Mouse (Mus musculus) hindbrain, embryonic 13.5 days (tissue): ENCODE data around the gene Tfap2a. TPM values are rescaled to one million over a fixed set of nuclear protein-coding genes. Genes with fewer than 3 reads are reported as not detected.

Source experiments
- ATAC-seq: fragments of 200-750 bp; cut with Nextera tagmentation; 2 replicates; pipeline ENCODE4 v1.8.0; 2017; ENCODE audit warnings: moderate TSS enrichment; ENCODE audit not compliant: low FRiP score
- H3K27ac ChIP-seq: fragments of 300-500 bp; sonication (generic); 2 replicates; pipeline ENCODE4 v1.5.1; 2015; ENCODE audit warnings: inconsistent platforms, mild to moderate bottlenecking, moderate library complexity
- H3K27me3 ChIP-seq: fragments of 300-500 bp; sonication (generic); 2 replicates; pipeline ENCODE4 v1.6.1; 2015; ENCODE audit warnings: mild to moderate bottlenecking, inconsistent platforms
- H3K36me3 ChIP-seq: fragments of 300-500 bp; sonication (generic); 2 replicates; pipeline ENCODE4 v1.6.1; 2015; ENCODE audit warnings: mild to moderate bottlenecking, inconsistent platforms
- H3K4me1 ChIP-seq: fragments of 300-500 bp; sonication (generic); replicated peaks from 2 replicates; pipeline ENCODE4 v1.6.1; 2015; ENCODE audit warnings: inconsistent platforms
- H3K4me2 ChIP-seq: fragments of 300-500 bp; sonication (generic); 2 replicates; pipeline ENCODE4 v1.6.1; 2015; ENCODE audit warnings: inconsistent platforms, mild to moderate bottlenecking, moderate library complexity
- H3K4me3 ChIP-seq: fragments of 300-500 bp; sonication (generic); 2 replicates; pipeline ENCODE4 v1.5.1; 2015; ENCODE audit warnings: mild to moderate bottlenecking, inconsistent platforms
- H3K9ac ChIP-seq: fragments of 300-500 bp; sonication (generic); 2 replicates; pipeline ENCODE4 v1.6.1; 2015; ENCODE audit warnings: mild to moderate bottlenecking, inconsistent platforms
- H3K9me3 ChIP-seq: fragments of 300-500 bp; sonication (generic); 2 replicates; pipeline ENCODE4 v1.6.1; 2016; ENCODE audit warnings: inconsistent platforms
- WGBS: fragments of 180-500 bp; shearing (Covaris S2); methylation state at CpG from one replicate; pipeline ENCODE4 v1.1.7; 2015; 5-methylcytosine and 5-hydroxymethylcytosine counted together
- polyA plus RNA-seq: library from polyadenylated mRNA; unstranded; fragments of >200 nt; fragmentation: Nextera tagmentation; extraction: Ambion mirVana; gene quantifications from 2 replicates; pipeline ENCODE4 v1.2.1, GENCODE M21; 2015

The Tfap2a gene
- polyA plus RNA-seq, 1 experiment from 2014 or later: 22.9 TPM

- Histone ChIP-seq H3K9ac (peak overlapping the region; percentile 90), H3K27ac (peak overlapping the region; percentile 97), H3K4me1 (peaks cover 43% of the 10 kb centered on the region), H3K4me3 (peak overlapping the region; percentile 54), H3K4me2 (peak overlapping the region; percentile 59), H3K27me3 (peaks cover 76% of the 10 kb centered on the region), H3K9me3 (no peaks in the 10 kb centered on the region), H3K36me3 (no peaks in the 10 kb centered on the region)
- 1% methylated on average over 11 of the region's 11 CpGs for WGBS
- ATAC-seq: no peak
These were observed 6.1 kb downstream of the Tfap2a start for GRCm38 (mm10) chr13:40732085-40732484.

GRCm38 (mm10) chr13:40731179-40731841 lies 6.9 kb downstream of the Tfap2a start:
- Histone ChIP-seq H3K4me1 (peaks cover 43% of the 10 kb centered on the region), H3K9ac (peak overlapping the region; percentile 90), H3K4me2 (peak overlapping the region; percentile 59), H3K27me3 (peaks cover 73% of the 10 kb centered on the region), H3K9me3 (no peaks in the 10 kb centered on the region), H3K27ac (peak overlapping the region; percentile 97), H3K36me3 (no peaks in the 10 kb centered on the region), H3K4me3 (peak overlapping the region; percentile 54)
- 0% methylated on average over 73 of the region's 74 CpGs for WGBS
- ATAC-seq: peak; percentile 13

- peaks cover 39% of the 10 kb centered on the region for H3K4me1 ChIP-seq
- 0% methylated on average over 39 of the region's 41 CpGs for WGBS
- H3K36me3 ChIP-seq: no peaks in the 10 kb centered on the region
- H3K27me3 ChIP-seq: peaks cover 72% of the 10 kb centered on the region
- peak; percentile 78 for ATAC-seq
- H3K9me3 ChIP-seq: no peaks in the 10 kb centered on the region
- peak overlapping the region; percentile 54 for H3K4me3 ChIP-seq
- H3K27ac ChIP-seq: peak overlapping the region; percentile 97
- peak overlapping the region; percentile 59 for H3K4me2 ChIP-seq
- peak overlapping the region; percentile 90 for H3K9ac ChIP-seq
These were observed 7.5 kb downstream of the Tfap2a start for GRCm38 (mm10) chr13:40730651-40731178.

- peak overlapping the region; percentile 97 for H3K27ac ChIP-seq
- H3K9me3 ChIP-seq: no peaks in the 10 kb centered on the region
- H3K36me3 ChIP-seq: no peaks in the 10 kb centered on the region
- H3K4me3 ChIP-seq: peak overlapping the region; percentile 54
- ATAC-seq: no peak
- peak overlapping the region; percentile 59 for H3K4me2 ChIP-seq
- WGBS: under 1% methylated on average over 52 of the region's 52 CpGs
- H3K4me1 ChIP-seq: peaks cover 36% of the 10 kb centered on the region
- peak overlapping the region; percentile 90 for H3K9ac ChIP-seq
- peaks cover 72% of the 10 kb centered on the region for H3K27me3 ChIP-seq
These were observed 8.4 kb downstream of the Tfap2a start for GRCm38 (mm10) chr13:40729592-40730431.

GRCm38 (mm10) chr13:40729037-40729436 lies 9.1 kb downstream of the Tfap2a start:
- Histone ChIP-seq H3K27me3 (peaks cover 70% of the 10 kb centered on the region), H3K27ac (peak overlapping the region; percentile 97), H3K4me3 (peak overlapping the region; percentile 54), H3K9me3 (no peaks in the 10 kb centered on the region), H3K36me3 (no peaks in the 10 kb centered on the region), H3K4me2 (peak overlapping the region; percentile 59), H3K9ac (peak overlapping the region; percentile 90), H3K4me1 (peaks cover 29% of the 10 kb centered on the region)
- WGBS: 2% methylated on average over 13 of the region's 13 CpGs
- ATAC-seq: no peak

- peaks cover 71% of the 10 kb centered on the region for H3K27me3 ChIP-seq
- H3K4me1 ChIP-seq: peaks cover 27% of the 10 kb centered on the region
- H3K36me3 ChIP-seq: no peaks in the 10 kb centered on the region
- peak overlapping the region; percentile 97 for H3K27ac ChIP-seq
- H3K4me3 ChIP-seq: peak overlapping the region; percentile 54
- no peak; the same call in 1 of the 2 replicates for ATAC-seq
- under 1% methylated on average over 15 of the region's 15 CpGs for WGBS
- H3K4me2 ChIP-seq: peak overlapping the region; percentile 59
- H3K9ac ChIP-seq: peak overlapping the region; percentile 90
- no peaks in the 10 kb centered on the region for H3K9me3 ChIP-seq
These were observed 9.6 kb downstream of the Tfap2a start for GRCm38 (mm10) chr13:40728626-40728990.

DNA sequence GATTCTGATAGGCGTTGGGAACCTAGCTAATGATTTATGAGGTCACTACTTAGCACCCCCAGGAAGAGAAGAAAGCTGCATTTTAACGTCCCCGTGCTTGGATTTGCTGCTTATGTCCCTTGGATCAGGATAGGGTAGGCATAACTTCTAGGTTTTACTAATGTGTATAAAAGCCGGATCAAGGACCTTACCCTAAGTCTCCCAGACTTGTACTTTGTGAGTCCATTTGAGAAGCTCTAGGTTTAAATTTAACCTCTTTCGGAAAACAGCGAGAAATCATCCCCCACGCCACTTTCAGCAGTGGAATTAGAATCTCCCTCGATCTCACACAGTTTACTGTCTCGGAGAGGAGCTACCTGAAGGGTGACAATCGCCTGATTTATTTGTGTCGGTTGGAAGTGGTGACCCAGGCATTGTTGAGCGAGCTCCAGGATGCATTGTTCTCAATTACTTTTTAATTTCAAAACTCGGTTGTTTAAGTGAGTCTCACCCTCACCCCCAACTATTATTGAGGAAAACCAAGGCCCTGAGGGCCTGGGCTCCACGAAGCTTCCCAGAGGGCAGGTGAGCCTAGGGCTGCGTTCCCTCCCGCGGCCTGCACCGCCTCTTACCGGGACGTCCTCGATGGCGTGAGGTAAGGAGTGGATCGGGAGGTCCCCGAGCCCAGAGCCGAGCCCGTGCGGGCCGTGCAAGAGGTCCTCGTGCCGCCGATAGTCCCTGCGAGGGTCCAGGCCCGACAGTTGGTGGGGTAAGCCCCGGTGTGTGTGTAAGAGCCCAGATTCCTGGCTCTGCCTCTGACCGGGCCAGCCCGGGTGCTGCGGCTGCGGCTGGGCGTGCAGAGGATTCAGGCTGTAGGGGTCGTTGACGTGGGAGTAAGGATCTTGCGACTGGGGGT lies 10.2 kb downstream of the Tfap2a start:
- peaks cover 71% of the 10 kb centered on the region for H3K27me3 ChIP-seq
- H3K27ac ChIP-seq: peak overlapping the region; percentile 97
- peaks cover 26% of the 10 kb centered on the region for H3K4me1 ChIP-seq
- H3K9ac ChIP-seq: peak overlapping the region; percentile 90
- no peaks in the 10 kb centered on the region for H3K36me3 ChIP-seq
- no peaks in the 10 kb centered on the region for H3K9me3 ChIP-seq
- under 1% methylated on average over 42 of the region's 42 CpGs for WGBS
- no peak; the same call in 1 of the 2 replicates for ATAC-seq
- peak overlapping the region; percentile 54 for H3K4me3 ChIP-seq
- H3K4me2 ChIP-seq: peak overlapping the region; percentile 59

GRCm38 (mm10) chr13:40725924-40726323 lies 12.3 kb downstream of the Tfap2a start:
- Histone ChIP-seq H3K9ac (peak overlapping the region; percentile 64), H3K9me3 (no peaks in the 10 kb centered on the region), H3K4me2 (peak overlapping the region; percentile 78), H3K36me3 (no peaks in the 10 kb centered on the region), H3K27me3 (peaks cover 60% of the 10 kb centered on the region), H3K4me3 (peak overlapping the region; percentile 52), H3K27ac (peak overlapping the region; percentile 74), H3K4me1 (peaks cover 19% of the 10 kb centered on the region)
- ATAC-seq: no peak
- 3% methylated on average over 7 of the region's 7 CpGs for WGBS

- peak overlapping the region; percentile 91 for H3K27ac ChIP-seq
- peaks cover 79% of the 10 kb centered on the region for H3K27me3 ChIP-seq
- H3K4me2 ChIP-seq: peak overlapping the region; percentile 78
- no peaks in the 10 kb centered on the region for H3K9me3 ChIP-seq
- WGBS: 7% methylated on average over 5 of the region's 5 CpGs
- peak overlapping the region; percentile 52 for H3K4me3 ChIP-seq
- H3K9ac ChIP-seq: peak overlapping the region; percentile 74
- H3K36me3 ChIP-seq: no peaks in the 10 kb centered on the region
- H3K4me1 ChIP-seq: peaks cover 18% of the 10 kb centered on the region
- ATAC-seq: no peak
These were observed 14.6 kb downstream of the Tfap2a start for GRCm38 (mm10) chr13:40723598-40723920.

DNA sequence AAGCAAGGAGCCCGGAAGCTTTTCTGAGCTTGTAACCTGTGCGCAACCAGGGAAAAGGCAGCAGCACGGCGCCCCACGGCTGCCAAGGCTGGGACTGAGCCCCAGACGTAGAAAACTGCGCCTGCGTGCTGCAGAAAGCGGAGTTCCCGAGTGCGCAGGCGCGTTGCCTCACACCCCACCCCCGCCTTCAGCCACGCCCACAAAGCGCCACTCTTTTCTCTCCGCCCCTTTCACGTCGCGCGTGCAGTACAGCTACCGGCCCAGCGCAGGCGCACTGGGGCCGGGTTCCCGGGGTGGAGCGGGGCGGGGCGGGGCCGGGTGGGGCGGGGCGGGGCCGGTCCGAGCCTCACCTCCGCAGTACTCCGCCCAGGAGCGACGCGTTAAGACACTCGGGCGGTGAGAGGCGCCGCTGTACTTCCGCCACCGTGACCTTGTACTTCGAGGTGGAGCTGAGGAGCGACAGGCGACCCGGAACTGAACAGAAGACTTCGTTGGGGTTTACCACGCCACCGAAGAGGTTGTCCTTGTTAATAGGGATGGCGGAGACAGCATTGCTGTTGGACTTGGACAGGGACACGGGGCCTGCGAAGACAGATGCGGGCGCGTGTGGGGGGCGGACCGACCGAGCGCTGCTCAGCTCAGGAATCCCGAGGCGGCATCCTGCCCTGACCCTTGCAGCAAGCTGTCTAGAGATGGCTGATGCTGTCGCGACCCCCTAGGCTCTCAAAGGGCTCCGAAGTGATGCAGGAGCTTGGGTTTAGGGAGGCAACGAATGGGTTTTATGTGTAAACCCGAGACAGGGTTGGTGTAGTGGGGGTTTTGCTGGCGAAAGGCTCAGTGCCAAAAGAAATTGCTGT lies 15.2 kb downstream of the Tfap2a start:
- Histone ChIP-seq H3K27me3 (peaks cover 79% of the 10 kb centered on the region), H3K36me3 (no peaks in the 10 kb centered on the region), H3K27ac (peak overlapping the region; percentile 91), H3K4me1 (peaks cover 18% of the 10 kb centered on the region), H3K9ac (peak overlapping the region; percentile 74), H3K4me3 (peak overlapping the region; percentile 52), H3K4me2 (peak overlapping the region; percentile 78), H3K9me3 (no peaks in the 10 kb centered on the region)
- WGBS: under 1% methylated on average over 70 of the region's 70 CpGs
- ATAC-seq: peak; percentile 96

- Histone ChIP-seq H3K36me3 (no peaks in the 10 kb centered on the region), H3K9me3 (no peaks in the 10 kb centered on the region), H3K9ac (no peak overlapping the region), H3K4me3 (no peak overlapping the region), H3K4me1 (peaks cover 28% of the 10 kb centered on the region), H3K27me3 (peaks cover 82% of the 10 kb centered on the region), H3K27ac (no peak overlapping the region), H3K4me2 (no peak overlapping the region; the same call in 1 of the 2 replicates)
- no peak for ATAC-seq
- 25% methylated on average over 9 of the region's 9 CpGs for WGBS
These were observed 18.5 kb downstream of the Tfap2a start for GRCm38 (mm10) chr13:40719741-40720082.
